Mouse (Mus musculus) embryonic facial prominence, embryonic 15.5 days (tissue): ENCODE results near the gene Tmem9. TPM values are rescaled to one million over a fixed set of nuclear protein-coding genes. Genes with fewer than 3 reads are reported as not detected.

Experiments
- polyA plus RNA-seq: library from polyadenylated mRNA; unstranded; fragments of >200 nt; fragmentation: Nextera tagmentation; extraction: Ambion mirVana; gene quantifications from 2 replicates; pipeline ENCODE4 v1.2.1, GENCODE M21; 2015

Gene Tmem9
- polyA plus RNA-seq, 1 experiment from 2014 or later = 176 TPM

Other genes starting within 250 kb of the Tmem9 start
- 113 and 119 TPM in 2 replicates for gene Phlda3, start 242.0 kb upstream of the Tmem9 start, polyA plus RNA-seq
- 297 and 410 TPM in 2 replicates for gene Tnni1, start 228.7 kb upstream of the Tmem9 start, polyA plus RNA-seq
- gene Lad1, start 189.6 kb upstream of the Tmem9 start, polyA plus RNA-seq = 57.9 and 58.0 TPM in 2 replicates
- gene Tnnt2, start 171.8 kb upstream of the Tmem9 start, polyA plus RNA-seq = 151 and 208 TPM in 2 replicates
- 67.2 and 67.5 TPM in 2 replicates for gene Pkp1, start 88.9 kb upstream of the Tmem9 start, polyA plus RNA-seq
- gene Igfn1, start 1.8 kb upstream of the Tmem9 start, polyA plus RNA-seq = 0.09 and 0.12 TPM in 2 replicates
- gene Ascl5, start 42.7 kb downstream of the Tmem9 start, polyA plus RNA-seq = 1.3 and 3.0 TPM in 2 replicates
- gene Cacna1s, start 44.6 kb downstream of the Tmem9 start, polyA plus RNA-seq = 5.2 and 7.8 TPM in 2 replicates
- 2.8 TPM in 2 replicates for gene Kif21b, start 123.2 kb downstream of the Tmem9 start, polyA plus RNA-seq
- gene Mroh3, start 204.7 kb downstream of the Tmem9 start, polyA plus RNA-seq = 0.32 TPM in 1 of 2 replicates, not detected in the other
- gene Inava, start 226.1 kb downstream of the Tmem9 start, polyA plus RNA-seq = 16.6 and 19.4 TPM in 2 replicates